Mouse (Mus musculus) gastrocnemius, adult 2 months (tissue): ENCODE data around the gene Gm28827. TPM values are rescaled to one million over a fixed set of nuclear protein-coding genes. Genes with fewer than 3 reads are reported as not detected.
"Not testable (repeated sequence)": the region's sequence is repeated elsewhere in the genome, so short reads cannot be mapped to it uniquely, and the experiment has no call there.

Source experiments
- DNase-seq: peaks from one replicate; pipeline ENCODE4 v3.0.0; 2022
- H3K27ac ChIP-seq: fragments of 200-600 bp; 2 replicates; pipeline ENCODE4 v1.8.1; 2022; ENCODE audit warnings: mild to moderate bottlenecking
- H3K4me3 ChIP-seq: fragments of 200-600 bp; 2 replicates; pipeline ENCODE4 v1.8.1; 2022; ENCODE audit warnings: mild to moderate bottlenecking, moderate library complexity
- intact Hi-C: fragments of 180-260 bp; cut with DNase I; formaldehyde crosslinking; loops from one replicate; pipeline ENCODE4 v1.15.1; 2025
- long read RNA-seq, 2 experiments: library from polyadenylated mRNA; stranded (forward); transcript quantifications; one replicate each; pipeline ENCODE4 v2.0.0; 2021
- total RNA-seq, 2 experiments: library from RNA; stranded (reverse); gene quantifications; 2 replicates each; pipeline ENCODE4 v1.2.3; 2021

Gm28827 gene
- not detected for total RNA-seq
- long read RNA-seq, experiment 1: 0 reads
- long read RNA-seq, experiment 2: 0 reads

DNA sequence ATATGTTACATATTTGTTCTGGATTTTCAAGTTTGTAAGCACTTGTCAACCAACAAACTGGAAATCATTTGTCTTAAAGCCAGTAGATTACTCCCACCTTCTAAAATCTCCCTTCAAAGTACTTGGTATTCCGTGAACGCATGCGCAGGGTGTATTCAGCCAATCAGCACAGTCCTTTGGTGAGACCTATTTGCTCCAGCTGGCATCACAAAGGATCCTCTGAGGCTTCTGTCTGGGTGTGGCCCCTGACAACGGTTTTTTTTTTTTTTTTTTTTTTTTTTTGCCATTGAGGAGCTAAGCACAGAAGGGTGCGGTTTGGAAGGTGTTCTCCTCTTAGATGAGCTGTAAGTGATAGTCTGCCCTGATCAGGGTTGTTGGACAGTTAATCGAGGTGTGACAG is at the start of gene Gm28827:
Gene Gm28827 (plus strand): TSS at position 301 of the 400 bp plus-strand sequence.
- H3K27ac ChIP-seq, H3K4me3 ChIP-seq, DNase-seq, intact Hi-C loops: not testable (repeated sequence)
